Mouse (Mus musculus): ENCODE results near the gene Anks1b.

- TF ChIP-seq EP300 (IDR thresholded peaks at IDR 0.05): no peak
- TF ChIP-seq CTCF (IDR thresholded peaks at IDR 0.05): no peak
Measured at GRCm38 (mm10) chr10:90151510-90151909, 278.2 kb downstream of the Anks1b start.

Data from lung, postnatal 0 days (tissue).